Mouse (Mus musculus) embryonic facial prominence, embryonic 13.5 days (tissue): Measurements from ENCODE around the gene Dnajb14. TPM values are rescaled to one million over a fixed set of nuclear protein-coding genes. Genes with fewer than 3 reads are reported as not detected.

ENCODE experiments used
- ATAC-seq: fragments of 200-750 bp; cut with Nextera tagmentation; 2 replicates; pipeline ENCODE4 v1.8.0; 2017; ENCODE audit warnings: low read depth; ENCODE audit not compliant: insufficient number of reproducible peaks, insufficient read depth, low FRiP score, low TSS enrichment
- H3K27ac ChIP-seq: fragments of 300-500 bp; sonication (generic); 2 replicates; pipeline ENCODE4 v1.5.1; 2015; ENCODE audit warnings: moderate library complexity, mild to moderate bottlenecking, inconsistent platforms
- H3K27me3 ChIP-seq: fragments of 300-500 bp; sonication (generic); 2 replicates; pipeline ENCODE4 v1.6.1; 2015; ENCODE audit warnings: mild to moderate bottlenecking, inconsistent platforms
- H3K36me3 ChIP-seq: fragments of 300-500 bp; sonication (generic); 2 replicates; pipeline ENCODE4 v1.6.1; 2015; ENCODE audit warnings: mild to moderate bottlenecking, inconsistent platforms
- H3K4me1 ChIP-seq: fragments of 300-500 bp; sonication (generic); 2 replicates; pipeline ENCODE4 v1.6.1; 2015; ENCODE audit warnings: inconsistent platforms
- H3K4me2 ChIP-seq: fragments of 300-500 bp; sonication (generic); 2 replicates; pipeline ENCODE4 v1.6.1; 2015; ENCODE audit warnings: moderate library complexity, mild to moderate bottlenecking, inconsistent platforms
- H3K4me3 ChIP-seq: fragments of 300-500 bp; sonication (generic); 2 replicates; pipeline ENCODE4 v1.5.1; 2015; ENCODE audit warnings: mild to moderate bottlenecking, inconsistent platforms
- H3K9ac ChIP-seq: fragments of 300-500 bp; sonication (generic); 2 replicates; pipeline ENCODE4 v1.6.1; 2015; ENCODE audit warnings: mild to moderate bottlenecking, inconsistent platforms
- H3K9me3 ChIP-seq: fragments of 300-500 bp; sonication (generic); 2 replicates; pipeline ENCODE4 v1.6.1; 2016; ENCODE audit warnings: inconsistent platforms
- WGBS: fragments of 180-500 bp; shearing (Covaris S2); methylation state at CpG from one replicate; pipeline ENCODE4 v1.1.7; 2015; ENCODE audit warnings: mixed read lengths; 5-methylcytosine and 5-hydroxymethylcytosine counted together
- polyA plus RNA-seq: library from polyadenylated mRNA; unstranded; fragments of >200 nt; fragmentation: Nextera tagmentation; extraction: Ambion mirVana; gene quantifications from 2 replicates; pipeline ENCODE4 v1.2.1, GENCODE M21; 2015

Gene Dnajb14
- polyA plus RNA-seq, 1 experiment from 2014 or later: 9.9 TPM

- ATAC-seq: peak; percentile 95
- Histone ChIP-seq H3K9ac (peak within 1 kb of the TSS; percentile 94), H3K27ac (peak within 1 kb of the TSS; percentile 98), H3K9me3 (no peaks in the 10 kb centered on the region), H3K27me3 (no peaks in the 10 kb centered on the region), H3K4me2 (peak within 1 kb of the TSS; percentile 65), H3K36me3 (peaks cover 4% of the 10 kb centered on the region), H3K4me3 (peak within 1 kb of the TSS; percentile 80), H3K4me1 (peaks cover 24% of the 10 kb centered on the region)
- WGBS: under 1% methylated on average over 97 of the region's 115 CpGs
Measured at GRCm38 (mm10) chr3:137864124-137864987, 3.1 kb upstream of the Dnajb14 start, which contains the start of gene H2afz. TSS of gene H2afz (plus strand) at chr3:137864487.

- Histone ChIP-seq H3K9me3 (no peaks in the 10 kb centered on the region), H3K36me3 (peaks cover 4% of the 10 kb centered on the region), H3K27ac (peak overlapping the region; percentile 98), H3K27me3 (no peaks in the 10 kb centered on the region), H3K9ac (peak overlapping the region; percentile 94), H3K4me1 (peaks cover 26% of the 10 kb centered on the region), H3K4me3 (peak overlapping the region; percentile 80), H3K4me2 (peak overlapping the region; percentile 56)
- under 1% methylated on average over 57 of the region's 74 CpGs for WGBS
- peak; percentile 46 for ATAC-seq
Measured at GRCm38 (mm10) chr3:137864988-137865982, 2.2 kb upstream of the Dnajb14 start.

- WGBS: 0% methylated on average over 2 of the region's 2 CpGs
- peak overlapping the region; percentile 99 for H3K9ac ChIP-seq
- no peak for ATAC-seq
- H3K36me3 ChIP-seq: peaks cover 4% of the 10 kb centered on the region
- peaks cover 26% of the 10 kb centered on the region for H3K4me1 ChIP-seq
- peak overlapping the region; percentile 99 for H3K27ac ChIP-seq
- no peaks in the 10 kb centered on the region for H3K9me3 ChIP-seq
- no peaks in the 10 kb centered on the region for H3K27me3 ChIP-seq
- peak overlapping the region; percentile 90 for H3K4me3 ChIP-seq
- H3K4me2 ChIP-seq: peak overlapping the region; percentile 81
Measured at GRCm38 (mm10) chr3:137867133-137867436, 390 bp upstream of the Dnajb14 start.

GRCm38 (mm10) chr3:137868094-137868913, 829 bp downstream of the Dnajb14 start:
- no peak for ATAC-seq
- Histone ChIP-seq H3K9ac (peak overlapping the region; percentile 99), H3K4me1 (peaks cover 24% of the 10 kb centered on the region), H3K27me3 (no peaks in the 10 kb centered on the region), H3K36me3 (peaks cover 4% of the 10 kb centered on the region), H3K9me3 (no peaks in the 10 kb centered on the region), H3K4me3 (peak overlapping the region; percentile 90), H3K4me2 (peak overlapping the region; percentile 81), H3K27ac (peak overlapping the region; percentile 99)
- 4% methylated on average over 26 of the region's 26 CpGs for WGBS

- H3K9me3 ChIP-seq: no peaks in the 10 kb centered on the region
- ATAC-seq: no peak
- 92% methylated on average over 9 of the region's 9 CpGs for WGBS
- H3K4me1 ChIP-seq: peaks cover 22% of the 10 kb centered on the region
- no peak overlapping the region for H3K4me3 ChIP-seq
- H3K9ac ChIP-seq: no peak overlapping the region
- H3K27ac ChIP-seq: no peak overlapping the region
- no peaks in the 10 kb centered on the region for H3K27me3 ChIP-seq
- H3K4me2 ChIP-seq: 0 out of 2 replicates have a peak overlapping the region, but pooled peaks have one; percentile 81
- peaks cover 4% of the 10 kb centered on the region for H3K36me3 ChIP-seq
Measured at GRCm38 (mm10) chr3:137869395-137869794, 1.9 kb downstream of the Dnajb14 start.

GRCm38 (mm10) chr3:137879313-137879712, 11.8 kb downstream of the Dnajb14 start:
- Histone ChIP-seq H3K4me3 (no peak overlapping the region), H3K9me3 (no peaks in the 10 kb centered on the region), H3K9ac (no peak overlapping the region), H3K27me3 (no peaks in the 10 kb centered on the region), H3K36me3 (peaks cover 12% of the 10 kb centered on the region), H3K4me1 (no peaks in the 10 kb centered on the region), H3K4me2 (no peak overlapping the region), H3K27ac (no peak overlapping the region)
- 82% methylated on average over 3 of the region's 3 CpGs for WGBS
- no peak for ATAC-seq

GRCm38 (mm10) chr3:137880109-137880748, 12.8 kb downstream of the Dnajb14 start:
- peaks cover 15% of the 10 kb centered on the region for H3K36me3 ChIP-seq
- 84% methylated on average over 4 of the region's 4 CpGs for WGBS
- no peak overlapping the region for H3K27ac ChIP-seq
- no peak overlapping the region for H3K9ac ChIP-seq
- H3K9me3 ChIP-seq: no peaks in the 10 kb centered on the region
- H3K4me3 ChIP-seq: no peak overlapping the region
- ATAC-seq: no peak
- no peak overlapping the region for H3K4me2 ChIP-seq
- H3K27me3 ChIP-seq: no peaks in the 10 kb centered on the region
- H3K4me1 ChIP-seq: no peaks in the 10 kb centered on the region

- 92% methylated on average over 5 of the region's 5 CpGs for WGBS
- Histone ChIP-seq H3K4me1 (no peaks in the 10 kb centered on the region), H3K27ac (no peak overlapping the region), H3K4me2 (no peak overlapping the region), H3K4me3 (no peak overlapping the region), H3K36me3 (peaks cover 13% of the 10 kb centered on the region), H3K27me3 (no peaks in the 10 kb centered on the region), H3K9ac (no peak overlapping the region), H3K9me3 (no peaks in the 10 kb centered on the region)
- no peak for ATAC-seq
Measured at GRCm38 (mm10) chr3:137881093-137881492, 13.6 kb downstream of the Dnajb14 start.

GRCm38 (mm10) chr3:137887961-137888360, 20.5 kb downstream of the Dnajb14 start:
- Histone ChIP-seq H3K36me3 (peaks cover 25% of the 10 kb centered on the region), H3K4me2 (no peak overlapping the region), H3K27me3 (no peaks in the 10 kb centered on the region), H3K4me1 (no peaks in the 10 kb centered on the region), H3K4me3 (no peak overlapping the region), H3K27ac (no peak overlapping the region), H3K9me3 (no peaks in the 10 kb centered on the region), H3K9ac (no peak overlapping the region)
- 78% methylated on average over 7 of the region's 7 CpGs for WGBS
- no peak for ATAC-seq

- H3K9me3 ChIP-seq: no peaks in the 10 kb centered on the region
- H3K9ac ChIP-seq: no peak overlapping the region
- ATAC-seq: no peak
- H3K27ac ChIP-seq: no peak overlapping the region
- no peak overlapping the region for H3K4me2 ChIP-seq
- 85% methylated on average over 3 of the region's 3 CpGs for WGBS
- no peaks in the 10 kb centered on the region for H3K27me3 ChIP-seq
- H3K36me3 ChIP-seq: peaks cover 40% of the 10 kb centered on the region
- H3K4me1 ChIP-seq: no peaks in the 10 kb centered on the region
- no peak overlapping the region for H3K4me3 ChIP-seq
Measured at GRCm38 (mm10) chr3:137891089-137891488, 23.6 kb downstream of the Dnajb14 start.
